Mouse (Mus musculus) brain, embryonic 14.5 days (tissue): ENCODE data around the gene Dpf3.

Source experiments
- CTCF ChIP-seq: fragments of 200-500 bp; IDR thresholded peaks from 2 replicates; pipeline ENCODE4 v1.5.1; 2012; ENCODE audit warnings: inconsistent platforms, mild to moderate bottlenecking, moderate library complexity, borderline replicate concordance; ENCODE audit not compliant: insufficient read depth, insufficient read length; ENCODE audit errors: extremely low read depth
- POLR2A ChIP-seq: fragments of 200-500 bp; IDR thresholded peaks from 2 replicates; pipeline ENCODE4 v1.6.1; 2012; ENCODE audit warnings: mild to moderate bottlenecking, inconsistent platforms, borderline replicate concordance; ENCODE audit not compliant: poor library complexity, insufficient read depth, insufficient read length, severe bottlenecking; ENCODE audit errors: extremely low read depth

GRCm38 (mm10) chr12:83525822-83526544, 38.5 kb upstream of the Dpf3 start:
- TF ChIP-seq CTCF (no peak), POLR2A (no peak)
